Mouse (Mus musculus): Measurements from ENCODE around the gene Syce2.

Gene Syce2

DNA sequence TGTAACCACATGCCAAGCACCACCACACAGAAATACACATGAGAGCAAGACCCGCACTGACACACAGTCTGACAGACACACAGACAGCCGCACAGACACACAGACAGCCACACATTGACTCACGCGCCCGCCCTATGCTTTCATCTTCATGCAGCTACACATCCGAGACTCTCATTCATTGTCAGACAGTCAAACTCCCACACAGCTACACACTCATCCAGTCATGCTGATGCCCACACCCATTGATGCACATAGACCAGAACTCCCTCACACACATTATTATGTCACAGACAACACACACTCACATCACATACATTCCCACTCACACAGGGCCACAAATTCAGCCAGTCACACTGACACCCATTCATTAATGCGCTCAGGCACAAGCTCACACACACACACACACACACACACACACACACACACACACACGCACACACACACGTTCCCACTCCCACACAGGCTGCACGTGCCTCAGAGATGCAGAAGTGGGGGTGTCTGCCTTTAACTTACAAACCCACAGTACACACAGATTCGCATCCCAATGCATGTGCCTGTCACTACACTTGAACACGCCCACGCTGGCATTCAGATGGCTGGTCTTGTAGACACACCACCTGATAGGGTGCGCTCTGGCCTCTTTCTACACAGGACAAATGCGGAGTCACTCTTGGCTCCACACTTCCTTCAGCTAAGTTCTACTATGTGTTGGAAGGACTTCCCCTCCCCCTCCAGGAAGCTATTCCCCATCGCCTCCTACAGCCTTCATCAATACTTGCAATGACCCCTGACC lies 62.1 kb downstream of the Syce2 start:
- no peak for DNase-seq

DNA sequence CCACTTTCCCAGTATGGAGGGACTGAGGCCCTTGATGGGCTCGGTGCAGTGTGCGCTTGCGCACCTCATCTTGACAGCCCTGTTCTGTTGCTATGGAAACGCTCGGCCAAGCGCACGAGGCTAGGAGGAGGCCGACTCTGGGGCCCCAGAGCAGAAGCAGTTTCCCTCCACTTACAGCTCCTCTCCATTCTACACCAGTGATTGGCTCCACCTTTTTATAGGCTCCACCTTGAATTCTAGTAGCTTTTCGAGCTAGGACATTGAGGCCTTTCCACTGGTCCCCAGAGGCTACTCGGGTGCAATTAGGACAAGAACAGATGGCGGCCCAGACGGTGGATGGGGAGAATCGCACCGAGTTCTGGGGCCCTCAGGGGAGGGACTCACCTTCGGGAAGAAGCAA lies 62.9 kb downstream of the Syce2 start:
- peak; percentile 92 for DNase-seq

DNA sequence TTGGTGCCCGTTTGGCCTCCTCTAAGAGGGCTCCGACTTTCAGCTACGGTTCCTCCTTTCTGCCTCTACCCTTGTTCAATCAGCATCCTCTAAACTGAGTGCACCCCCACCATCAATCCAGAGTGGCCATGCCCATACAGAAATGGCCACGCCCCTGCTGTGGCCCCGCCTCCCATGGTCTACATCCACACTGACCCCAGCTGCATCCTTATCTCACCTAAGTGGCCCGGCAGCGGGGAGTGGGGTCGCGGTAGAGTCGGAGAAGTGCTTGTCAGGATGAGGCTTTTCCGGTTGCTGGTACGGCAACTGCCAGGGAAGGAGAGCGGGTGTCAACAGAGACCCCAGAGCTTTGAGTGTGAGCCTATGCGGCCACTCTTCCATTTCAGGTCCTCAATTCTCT lies 63.6 kb downstream of the Syce2 start:
- DNase-seq, result peak; percentile 49

DNA sequence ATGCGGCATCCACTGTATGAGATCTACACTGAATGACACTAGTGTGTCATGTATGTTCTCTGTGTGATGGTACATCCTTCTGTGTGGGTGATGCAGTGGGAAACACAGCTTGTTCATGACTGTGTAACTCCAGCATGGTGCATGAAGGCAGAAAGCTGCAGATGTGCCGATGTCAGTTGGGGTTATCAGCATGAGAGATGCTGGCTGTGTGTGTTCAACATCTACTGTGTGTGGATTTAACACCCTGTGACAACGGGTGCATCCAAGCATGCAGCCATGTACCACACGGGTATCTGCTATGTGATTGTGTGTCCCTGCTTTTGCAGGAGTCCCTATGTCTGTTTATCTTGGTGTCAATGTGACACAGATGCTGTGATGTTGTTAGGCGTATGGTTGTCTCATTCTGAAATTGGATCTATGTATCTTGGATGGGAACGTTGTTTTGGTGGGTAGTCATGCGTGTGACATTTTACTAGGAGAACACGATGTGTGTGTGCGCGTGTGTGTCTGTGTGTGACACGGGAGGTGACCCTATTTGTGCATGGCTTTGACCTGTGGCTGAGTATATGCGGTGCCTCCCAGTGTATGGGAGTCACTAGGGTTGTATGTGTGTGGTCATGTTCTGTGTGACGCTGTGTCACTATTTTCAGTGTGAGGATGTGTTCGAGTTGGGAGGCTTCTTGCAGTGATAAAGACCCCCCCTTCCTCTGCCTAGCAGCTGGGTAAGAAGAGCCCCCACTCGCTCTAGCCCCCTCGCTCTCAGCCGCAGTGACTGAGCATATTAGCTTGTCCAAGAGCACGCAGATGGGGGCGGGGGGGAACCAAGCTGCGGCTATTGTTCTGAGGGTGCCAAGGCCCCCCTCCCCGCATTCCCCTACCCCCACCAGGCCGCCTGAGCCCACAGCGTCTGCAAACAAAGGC lies 64.4 kb downstream of the Syce2 start:
- DNase-seq, result no peak

DNA sequence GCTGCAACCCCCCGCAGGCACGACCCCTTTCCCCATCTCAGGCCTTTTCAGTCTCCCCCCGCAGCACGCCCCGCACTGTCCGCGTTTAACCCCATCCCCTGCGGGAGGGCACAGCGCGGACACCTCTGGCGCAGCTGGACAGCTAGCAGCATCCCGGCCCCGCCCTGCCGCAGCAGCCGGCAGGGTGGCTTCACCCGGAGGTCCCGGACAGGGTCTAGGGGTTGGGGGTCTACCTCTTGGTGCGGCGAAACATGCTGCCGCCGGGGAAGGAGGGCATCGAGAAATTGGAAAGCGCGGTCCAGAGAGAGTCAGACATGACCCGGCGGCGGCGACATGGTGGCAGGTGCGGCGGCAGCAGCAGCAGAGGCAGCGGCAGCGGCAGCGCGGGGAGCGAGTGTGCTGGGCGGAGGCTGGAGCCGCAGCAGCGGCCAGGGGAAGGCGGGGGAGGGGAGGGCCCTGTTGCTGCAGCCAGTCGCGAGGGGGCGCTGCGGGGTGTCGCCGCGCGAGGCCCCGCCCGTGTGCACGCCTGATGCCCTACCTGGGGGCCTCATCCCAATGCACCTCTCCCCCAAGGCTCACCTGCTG lies 65.1 kb downstream of the Syce2 start, which contains the start of gene Mast1:
Gene Mast1 (minus strand): TSS at position 398 of the 585 bp plus-strand sequence.
- peak; percentile 87 for DNase-seq
